Mouse (Mus musculus): ENCODE results near the gene Lancl1. TPM values are rescaled to one million over a fixed set of nuclear protein-coding genes. Genes with fewer than 3 reads are reported as not detected.

Lancl1 gene
- total RNA-seq, 2 experiments from 2014 or later: 196 to 205 TPM

DNA sequence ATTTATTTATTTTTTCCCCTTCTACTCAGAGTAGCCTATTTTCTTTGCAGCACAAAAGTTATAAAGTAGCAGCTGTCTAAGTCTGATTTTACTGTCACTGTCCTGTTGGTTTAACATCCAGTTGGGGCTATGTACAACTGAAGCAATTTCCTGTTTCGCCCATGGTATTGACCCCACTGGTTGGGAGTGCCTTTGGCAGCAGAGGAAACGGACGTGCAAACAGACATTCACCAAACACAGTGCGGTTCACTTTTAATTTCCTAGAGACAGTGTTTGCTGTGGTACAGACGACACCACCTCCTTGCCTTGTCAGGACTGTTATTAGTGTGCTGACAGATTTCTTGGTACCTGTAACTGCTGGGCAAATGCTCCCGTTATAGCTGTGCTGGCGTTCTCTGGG, 3.9 kb upstream of the Lancl1 start:
- DNase-seq (ENCODE audit: low spot score in 2 of 2): no peak

GRCm38 (mm10) chr1:67039083-67039482, 411 bp upstream of the Lancl1 start:
- TF ChIP-seq CTCF (conservative IDR thresholded peaks at IDR 0.05): no peak
- peak overlapping the region; percentile 97 for H3K27ac ChIP-seq
- no peak for DNase-seq (ENCODE audit: low spot score in 2 of 2)

More for the DNA sequence above, 3.9 kb upstream of the Lancl1 start:
- Histone ChIP-seq H3K27ac (no peak overlapping the region), H3K4me3 (no peak overlapping the region)
- TF ChIP-seq CTCF (conservative IDR thresholded peaks at IDR 0.05): no peak

GRCm38 (mm10) chr1:67037198-67037597, 1.5 kb downstream of the Lancl1 start:
- TF ChIP-seq CTCF (conservative IDR thresholded peaks at IDR 0.05): no peak
- DNase-seq (ENCODE audit: low spot score in 2 of 2): no peak
- Histone ChIP-seq H3K27ac (no peak overlapping the region), H3K4me3 (peak overlapping the region; percentile 97; the same call in 1 of the 2 replicates)

More at GRCm38 (mm10) chr1:67039083-67039482, 411 bp upstream of the Lancl1 start:
- H3K4me3 ChIP-seq: peak overlapping the region; percentile 97

GRCm38 (mm10) chr1:67033278-67033677, 5.4 kb downstream of the Lancl1 start:
- Histone ChIP-seq H3K27ac (no peak overlapping the region), H3K4me3 (no peak overlapping the region)
- DNase-seq (ENCODE audit: low spot score in 2 of 2): no peak
- TF ChIP-seq CTCF (conservative IDR thresholded peaks at IDR 0.05): no peak

- DNase-seq (ENCODE audit: low spot score in 2 of 2): no peak
- TF ChIP-seq CTCF (conservative IDR thresholded peaks at IDR 0.05): no peak
- Histone ChIP-seq H3K4me3 (no peak overlapping the region), H3K27ac (no peak overlapping the region)
Observed at GRCm38 (mm10) chr1:67026927-67027511, 11.7 kb downstream of the Lancl1 start.

DNA sequence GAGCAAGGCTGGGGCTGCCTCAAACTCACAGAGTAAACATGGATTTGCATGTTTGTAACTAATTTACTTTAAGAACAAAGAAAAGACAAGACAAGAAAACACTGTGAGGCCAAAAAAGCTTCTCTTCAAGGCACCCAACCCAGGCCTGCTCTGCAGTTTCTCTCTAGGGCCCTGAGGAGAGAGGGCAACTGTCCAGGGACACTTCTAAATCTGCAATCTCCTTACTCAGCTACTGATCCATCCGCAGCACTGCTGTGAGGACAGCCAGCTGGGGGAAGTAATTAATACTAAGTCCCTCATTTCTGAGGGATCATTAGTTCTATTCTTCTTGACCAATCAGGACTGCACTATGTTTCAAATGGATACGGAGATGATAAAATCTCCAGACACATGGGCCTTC, 12.5 kb downstream of the Lancl1 start:
- no peak overlapping the region for H3K27ac ChIP-seq
- H3K4me3 ChIP-seq: no peak overlapping the region
- TF ChIP-seq CTCF (conservative IDR thresholded peaks at IDR 0.05): no peak
- peak in 1 of 2 experiments; percentile 13 for DNase-seq (ENCODE audit: low spot score in 2 of 2)

GRCm38 (mm10) chr1:67022767-67023166, 15.9 kb downstream of the Lancl1 start:
- Histone ChIP-seq H3K27ac (0 out of 2 replicates have a peak overlapping the region, but pooled peaks have one; percentile 28), H3K4me3 (no peak overlapping the region)
- no peak for TF ChIP-seq CTCF (conservative IDR thresholded peaks at IDR 0.05)
- no peak for DNase-seq (ENCODE audit: low spot score in 2 of 2)

DNA sequence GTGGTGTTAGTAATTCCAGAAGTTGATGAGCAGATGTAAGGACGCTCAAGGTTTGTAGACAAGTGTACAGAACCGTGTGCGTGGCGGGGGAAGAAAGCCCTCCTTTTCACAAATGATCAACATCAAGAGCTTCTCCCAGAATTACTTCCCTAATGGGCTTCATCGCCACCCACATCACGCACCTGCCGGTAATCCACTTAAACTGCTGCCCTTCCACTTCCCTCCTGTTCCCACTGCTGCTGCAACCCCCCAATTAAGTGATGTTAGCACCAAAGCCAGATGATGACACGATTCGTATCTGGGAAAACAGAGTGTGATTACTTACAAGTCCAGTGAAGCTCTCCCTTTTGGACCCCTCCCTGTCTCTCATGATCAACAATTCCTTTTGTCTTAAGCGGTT, 16.6 kb downstream of the Lancl1 start:
- no peak overlapping the region for H3K4me3 ChIP-seq
- DNase-seq (ENCODE audit: low spot score in 2 of 2): no peak
- 0 out of 2 replicates have a peak overlapping the region, but pooled peaks have one; percentile 28 for H3K27ac ChIP-seq
- no peak for TF ChIP-seq CTCF (conservative IDR thresholded peaks at IDR 0.05)

DNA sequence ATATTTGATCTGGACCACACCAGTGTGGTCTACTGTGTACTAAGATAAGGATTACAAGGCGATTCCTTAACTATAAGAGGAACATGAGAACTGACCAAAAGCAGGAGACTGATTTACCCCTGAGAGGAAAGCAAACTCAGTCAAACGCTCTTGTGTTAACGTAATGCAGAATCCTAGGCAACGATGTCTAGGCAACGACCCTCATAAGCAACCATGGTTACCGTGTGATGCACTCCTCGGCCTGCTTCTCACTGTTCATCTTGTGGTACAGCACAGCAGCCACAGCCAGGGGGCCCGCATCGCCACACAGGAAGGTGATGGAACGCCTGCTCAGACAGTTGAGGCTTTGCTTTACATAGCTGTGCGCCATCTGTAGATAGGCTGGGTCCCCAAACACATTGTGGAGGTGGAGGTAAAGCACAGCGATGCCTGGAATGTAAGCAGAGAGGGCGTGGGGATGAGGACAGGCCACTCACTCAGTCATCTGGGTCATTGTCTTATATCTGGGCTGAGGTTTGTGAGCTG, 18.0 kb downstream of the Lancl1 start:
- no peak for DNase-seq (ENCODE audit: low spot score in 2 of 2)

GRCm38 (mm10) chr1:67017101-67017870, 21.4 kb downstream of the Lancl1 start:
- no peak for TF ChIP-seq CTCF (conservative IDR thresholded peaks at IDR 0.05)
- no peak overlapping the region for H3K27ac ChIP-seq
- DNase-seq (ENCODE audit: low spot score in 2 of 2): no peak
- no peak overlapping the region for H3K4me3 ChIP-seq

More for the DNA sequence above, 18.0 kb downstream of the Lancl1 start:
- no peak overlapping the region for H3K4me3 ChIP-seq
- peak; percentile 26 for TF ChIP-seq CTCF (conservative IDR thresholded peaks at IDR 0.05)
- H3K27ac ChIP-seq: no peak overlapping the region

DNA sequence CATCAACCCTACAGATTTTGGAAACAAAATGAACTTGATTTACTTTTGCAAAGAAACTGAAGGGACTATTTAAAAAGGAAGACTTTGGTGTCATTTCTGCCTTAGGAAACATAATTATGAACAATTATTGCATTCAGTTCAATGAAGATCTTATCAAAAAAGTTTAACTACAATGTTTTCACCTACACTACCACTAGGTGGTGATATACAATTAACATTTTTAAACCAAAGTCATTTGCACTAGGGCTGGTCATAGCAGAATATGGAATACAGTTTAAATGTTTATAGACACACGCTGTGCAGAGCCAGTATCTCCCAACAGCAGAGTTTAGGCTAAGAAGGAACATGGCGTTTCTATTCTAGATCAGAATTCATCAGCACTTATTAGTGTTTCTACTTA, 24.5 kb downstream of the Lancl1 start:
- peak; percentile 80 for TF ChIP-seq CTCF (conservative IDR thresholded peaks at IDR 0.05)
- DNase-seq (ENCODE audit: low spot score in 2 of 2): no peak

GRCm38 (mm10) chr1:67010520-67010919, 28.2 kb downstream of the Lancl1 start:
- TF ChIP-seq CTCF (conservative IDR thresholded peaks at IDR 0.05): no peak

More for the DNA sequence above, 24.5 kb downstream of the Lancl1 start:
- Histone ChIP-seq H3K27ac (no peak overlapping the region), H3K4me3 (no peak overlapping the region)

DNA sequence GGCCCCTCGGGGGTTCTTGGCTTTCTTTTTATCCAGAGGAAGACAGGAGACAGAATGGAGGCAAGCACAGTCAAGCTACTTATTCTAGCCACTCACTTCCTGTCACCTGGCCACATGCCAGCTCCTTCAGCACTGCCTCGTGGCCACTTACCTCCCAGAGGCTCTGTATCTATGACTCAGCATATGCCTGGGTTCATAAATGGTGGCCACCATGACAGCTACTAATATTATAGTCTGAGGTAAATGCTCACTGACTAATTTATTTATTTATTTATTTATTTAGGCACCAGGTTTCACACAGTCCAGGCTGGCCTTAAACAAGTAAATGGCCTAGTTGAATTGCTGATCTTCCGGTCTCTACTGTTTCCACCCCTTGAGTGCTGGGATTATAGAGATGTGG, 35.0 kb downstream of the Lancl1 start:
- DNase-seq (ENCODE audit: low spot score in 2 of 2): no peak
- no peak overlapping the region for H3K4me3 ChIP-seq

More at GRCm38 (mm10) chr1:67010520-67010919, 28.2 kb downstream of the Lancl1 start:
- H3K27ac ChIP-seq: no peak overlapping the region
- DNase-seq (ENCODE audit: low spot score in 2 of 2): no peak
- no peak overlapping the region for H3K4me3 ChIP-seq

More for the DNA sequence above, 35.0 kb downstream of the Lancl1 start:
- no peak for TF ChIP-seq CTCF (conservative IDR thresholded peaks at IDR 0.05)
- H3K27ac ChIP-seq: no peak overlapping the region

Data from layer of hippocampus, adult 2 months (tissue).